Mouse (Mus musculus) thymus, postnatal 10 days (tissue): ENCODE results near the gene Rgs13.

Experiments used
- DNase-seq, 2 experiments: peaks; one replicate each; pipeline ENCODE4 v3.0.0; 2021; ENCODE audit warnings: low spot score in 2 of 2

The Rgs13 gene

GRCm38 (mm10) chr1:144177166-144177565, at the start of gene Rgs13:
Rgs13 (minus strand) TSS chr1:144177372.
- DNase-seq, result no peak

GRCm38 (mm10) chr1:144215230-144215629, 38.1 kb upstream of the Rgs13 start:
- no peak for DNase-seq

DNA sequence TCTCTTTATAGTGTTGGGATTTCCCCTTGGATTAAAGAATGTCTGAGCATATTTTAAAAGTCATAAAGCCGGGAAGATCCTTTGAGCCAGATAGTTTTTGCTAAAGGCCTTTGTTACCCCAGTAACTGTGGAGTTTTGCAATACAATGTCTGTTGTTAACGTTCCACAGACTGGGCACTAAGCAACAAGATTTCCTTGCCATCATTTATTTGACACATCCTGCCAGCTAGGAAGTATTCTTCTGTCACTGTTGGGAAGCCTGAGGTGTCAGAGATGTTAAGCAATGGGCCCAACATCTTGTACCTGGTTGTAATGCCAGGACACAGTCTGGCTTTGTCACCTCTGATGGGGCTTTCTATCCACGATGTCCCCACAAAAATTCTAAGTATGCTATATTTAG, 33.7 kb upstream of the Rgs13 start:
- no peak for DNase-seq

DNA sequence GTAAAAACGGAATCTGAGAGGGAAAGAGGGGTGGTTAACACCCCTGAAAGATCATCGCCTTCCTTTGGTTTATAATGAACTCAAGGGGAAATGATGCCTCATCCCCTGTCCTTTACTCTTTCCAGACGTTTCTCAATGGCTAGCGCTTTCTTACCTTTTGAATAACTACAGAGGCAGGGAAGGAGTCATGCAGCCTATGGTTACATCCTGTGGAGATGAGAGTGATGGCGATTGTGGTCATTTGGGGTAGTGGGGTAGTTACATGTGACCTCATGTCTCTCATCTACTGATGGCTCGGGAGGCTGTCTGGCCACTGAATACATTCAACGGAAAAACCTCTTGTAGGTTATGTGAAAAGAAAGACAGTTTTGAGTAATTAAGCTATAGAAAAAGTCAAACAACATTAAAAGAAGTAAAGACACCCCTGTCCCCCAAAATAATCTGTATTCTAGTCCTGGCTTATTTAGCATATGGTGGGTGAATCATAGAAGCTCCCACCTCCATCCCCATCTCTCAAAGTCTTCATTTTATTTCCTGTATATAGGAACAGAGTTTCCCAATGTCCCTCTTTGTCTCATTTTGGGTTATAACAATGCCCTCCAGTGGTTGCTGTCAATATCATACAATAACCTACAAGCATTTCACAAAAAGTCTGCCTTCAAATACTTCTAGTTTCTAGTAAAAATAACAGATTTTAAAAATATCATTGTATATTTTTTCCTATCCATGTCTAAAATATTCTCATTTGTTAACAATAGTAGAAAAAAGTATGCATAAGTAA, 29.3 kb upstream of the Rgs13 start:
- no peak for DNase-seq

DNA sequence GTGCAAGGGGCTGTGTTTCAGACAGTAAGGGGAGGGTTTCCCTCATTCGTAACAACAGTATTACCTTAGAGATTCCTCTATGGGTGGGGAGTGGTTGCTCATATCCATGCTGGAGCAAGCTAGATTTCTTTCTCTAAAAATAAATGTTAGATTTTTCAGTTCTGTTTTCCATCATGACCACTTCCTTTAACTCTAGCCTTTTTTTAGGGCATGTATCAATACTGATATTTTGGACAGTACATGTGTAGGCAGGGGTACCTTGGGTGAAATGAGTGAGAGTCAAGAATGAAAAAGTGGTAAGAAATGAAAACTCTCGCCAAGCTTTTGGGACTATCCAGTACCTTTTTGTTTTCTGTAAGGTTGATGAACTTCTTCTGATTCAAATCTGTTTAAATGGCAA, 27.6 kb upstream of the Rgs13 start:
- no peak for DNase-seq

DNA sequence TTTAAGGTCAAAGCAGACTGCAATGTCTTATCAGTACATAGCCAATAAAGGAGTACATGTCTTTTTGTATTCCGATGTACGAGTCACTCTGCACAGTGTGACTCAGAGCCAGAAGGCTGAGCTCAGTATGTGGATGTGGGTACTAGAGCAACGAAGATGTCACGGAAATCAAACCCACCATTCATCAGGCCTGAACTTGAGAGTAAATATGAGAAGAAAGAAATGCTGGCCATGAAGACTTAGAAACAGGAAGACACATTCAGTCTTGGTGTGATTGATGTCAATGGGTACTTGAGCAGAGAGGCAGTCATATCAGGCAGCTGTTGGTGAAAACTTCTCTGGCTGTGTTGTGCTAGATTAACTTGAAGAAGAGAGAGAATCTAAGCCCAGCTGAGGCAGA, 25.8 kb upstream of the Rgs13 start:
- DNase-seq, result no peak

- DNase-seq, result no peak
These were observed 23.3 kb upstream of the Rgs13 start for GRCm38 (mm10) chr1:144200496-144200895.

DNA sequence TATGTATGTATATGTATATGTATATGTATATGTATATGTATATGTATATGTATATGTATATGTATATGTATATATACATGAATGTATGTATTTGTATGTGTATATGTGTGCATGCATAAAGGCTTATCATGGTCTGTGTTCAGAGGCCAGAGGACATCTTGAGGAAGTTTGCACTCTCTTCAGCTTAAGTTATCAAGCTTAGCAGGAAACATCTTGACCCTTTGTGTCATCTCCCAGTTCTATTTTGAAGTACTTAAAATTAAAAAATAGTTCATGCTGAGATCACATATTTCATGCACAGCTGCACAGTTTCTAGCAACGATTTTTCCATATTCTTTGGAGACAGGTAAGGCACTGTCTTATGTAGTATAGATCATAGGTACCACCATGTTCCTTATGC, 22.4 kb upstream of the Rgs13 start:
- DNase-seq, result no peak

GRCm38 (mm10) chr1:144197684-144198083, 20.5 kb upstream of the Rgs13 start:
- DNase-seq, result peak in 1 of 2 experiments; percentile 52

DNA sequence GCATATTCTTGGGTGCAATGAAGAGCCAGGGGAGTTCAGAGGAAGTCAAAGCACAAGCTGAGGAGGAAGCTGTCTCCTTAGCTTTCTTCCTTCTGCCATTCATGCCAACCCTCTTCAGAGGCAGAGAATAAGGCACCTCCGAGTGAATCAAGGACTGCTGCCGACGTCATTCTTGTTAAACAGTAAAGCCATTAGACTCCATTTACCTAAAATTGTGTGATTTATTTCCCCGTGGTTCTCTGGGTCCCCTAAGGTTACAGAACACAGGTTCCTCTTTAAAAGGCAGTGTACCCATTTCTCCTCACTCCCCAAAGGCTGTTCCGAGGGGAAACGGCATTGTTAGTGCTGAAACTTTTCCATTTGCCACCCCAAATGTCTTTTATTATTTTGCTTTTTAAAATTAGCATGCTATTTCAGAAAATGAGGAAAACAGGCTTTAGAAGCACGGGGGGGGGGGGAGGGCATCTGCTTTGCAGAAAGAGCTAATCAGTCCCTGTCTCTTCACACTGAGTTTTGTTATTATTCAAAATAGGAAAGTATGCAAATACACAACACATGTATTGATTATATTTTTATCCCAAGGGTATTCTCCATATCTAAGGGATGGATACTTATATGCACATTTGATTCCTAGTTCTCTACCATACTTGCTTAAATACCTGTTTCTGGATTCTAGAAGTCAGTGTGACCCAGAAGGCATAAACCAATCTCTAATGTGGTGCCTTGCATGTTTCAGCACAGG, 9.7 kb upstream of the Rgs13 start:
- DNase-seq, result no peak

GRCm38 (mm10) chr1:144184955-144185715, 8.0 kb upstream of the Rgs13 start:
- DNase-seq, result no peak

- DNase-seq, result no peak
These were observed 6.5 kb upstream of the Rgs13 start for GRCm38 (mm10) chr1:144183622-144184021.

DNA sequence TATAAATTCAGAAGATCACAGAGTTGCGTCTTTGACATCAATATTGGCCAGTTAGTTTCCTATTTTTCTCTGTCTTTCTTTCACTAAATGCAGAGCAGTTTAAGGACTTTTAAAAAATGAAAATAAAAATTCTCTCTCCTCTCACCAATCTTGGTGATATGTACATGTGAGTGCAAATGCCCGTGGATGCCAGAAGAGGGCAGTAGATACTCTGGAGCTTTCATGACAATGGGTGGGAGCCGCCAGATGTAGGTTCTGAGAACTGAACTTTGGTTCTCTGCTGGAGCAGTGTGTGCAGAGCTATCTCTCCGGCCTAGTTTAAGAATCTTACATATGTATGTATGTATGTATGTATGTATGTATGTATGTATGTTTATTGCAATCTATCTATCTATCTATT, 2.4 kb upstream of the Rgs13 start:
- no peak for DNase-seq

DNA sequence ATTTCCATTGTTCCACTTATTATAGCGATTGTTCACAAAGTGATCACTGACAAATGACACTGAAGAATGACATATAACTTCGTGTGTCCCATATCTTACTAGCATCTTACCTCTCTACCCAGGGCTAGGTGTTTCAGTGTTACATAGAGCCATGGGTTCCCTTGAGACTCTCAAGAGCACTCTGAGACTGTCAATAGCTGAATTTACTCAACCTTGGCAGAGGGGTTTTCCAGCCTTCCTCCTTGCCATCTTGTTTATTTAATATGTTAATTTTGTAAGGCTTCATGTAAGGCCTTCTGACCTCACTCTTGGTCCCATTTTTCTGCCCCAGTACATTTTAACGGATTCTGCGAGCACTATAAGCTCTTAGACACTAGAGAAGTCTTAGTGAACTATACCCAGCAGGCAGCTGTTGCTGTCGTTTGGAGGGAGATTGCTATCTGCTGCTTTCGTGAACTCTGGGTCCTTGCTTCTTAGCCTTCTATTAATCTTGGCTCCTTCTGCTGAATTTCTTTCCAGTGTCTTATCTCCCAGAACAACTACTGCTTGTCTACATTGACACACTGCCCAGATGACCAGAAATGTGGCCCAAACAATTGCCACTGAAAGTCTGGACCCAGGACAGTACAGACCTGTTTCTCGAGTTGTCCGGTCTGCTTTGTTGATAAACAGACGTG, 1.2 kb upstream of the Rgs13 start:
- no peak for DNase-seq

GRCm38 (mm10) chr1:144177620-144178019, 448 bp upstream of the Rgs13 start:
- no peak for DNase-seq

DNA sequence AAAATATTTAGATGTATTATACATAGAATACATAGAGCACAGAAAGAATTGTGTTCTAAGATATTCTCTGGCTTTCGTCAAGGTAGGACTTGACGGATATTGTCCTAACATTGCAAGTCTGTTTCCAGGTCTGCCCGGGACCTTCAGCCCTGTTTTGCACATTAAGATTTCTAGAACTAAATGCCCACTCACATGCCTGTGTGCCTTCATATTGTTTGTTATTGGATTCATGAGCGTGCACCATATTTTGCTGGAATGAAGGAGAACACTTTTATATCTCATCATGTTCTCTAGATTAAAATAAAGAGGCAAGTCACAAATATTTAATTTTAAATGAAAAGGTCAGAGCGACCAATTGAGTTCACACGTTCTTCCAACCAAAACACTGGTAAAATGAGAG, 2.4 kb downstream of the Rgs13 start:
- DNase-seq, result no peak

DNA sequence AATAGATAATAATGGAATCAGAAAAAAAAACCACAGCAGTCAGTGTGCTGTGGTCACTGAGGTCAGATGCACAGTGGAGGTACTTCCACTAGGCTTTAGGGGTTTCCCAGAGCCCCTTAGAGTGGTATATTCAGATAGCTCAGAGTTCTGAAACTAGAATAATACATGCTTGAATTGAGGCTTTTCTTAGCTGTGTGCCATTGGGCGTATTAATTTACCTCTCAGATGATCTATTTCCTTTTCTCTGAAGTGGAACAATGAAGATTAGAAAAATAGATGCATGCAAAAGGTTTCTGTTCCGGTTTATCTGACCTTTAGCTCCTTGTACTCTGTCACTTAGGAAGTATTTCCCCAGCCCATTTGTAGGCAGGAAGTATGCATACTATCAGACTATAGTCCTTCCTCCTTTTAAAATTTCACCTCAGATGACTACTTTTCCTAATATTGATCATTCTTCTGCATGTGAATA, 3.6 kb downstream of the Rgs13 start:
- DNase-seq, result no peak

- DNase-seq, result no peak
These were observed 8.3 kb downstream of the Rgs13 start for GRCm38 (mm10) chr1:144168921-144169320.

DNA sequence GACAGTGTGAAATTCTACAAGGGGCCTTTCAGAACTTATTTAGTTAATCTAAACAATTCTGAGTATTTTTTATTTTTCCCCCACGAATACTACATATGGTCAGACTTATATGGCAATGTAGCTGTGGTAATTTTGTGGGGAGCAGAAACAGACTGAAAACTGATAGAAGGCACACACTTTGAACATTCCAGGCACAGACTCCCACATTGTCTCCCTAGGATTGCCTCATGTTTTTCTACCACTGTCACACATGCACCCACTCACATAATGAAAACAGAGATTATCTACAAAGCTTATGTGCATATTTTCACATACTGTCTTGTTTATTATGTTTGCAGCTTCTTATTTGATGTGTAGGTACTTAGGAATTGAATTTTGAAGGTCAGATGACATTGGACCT, 9.4 kb downstream of the Rgs13 start:
- DNase-seq, result no peak

DNA sequence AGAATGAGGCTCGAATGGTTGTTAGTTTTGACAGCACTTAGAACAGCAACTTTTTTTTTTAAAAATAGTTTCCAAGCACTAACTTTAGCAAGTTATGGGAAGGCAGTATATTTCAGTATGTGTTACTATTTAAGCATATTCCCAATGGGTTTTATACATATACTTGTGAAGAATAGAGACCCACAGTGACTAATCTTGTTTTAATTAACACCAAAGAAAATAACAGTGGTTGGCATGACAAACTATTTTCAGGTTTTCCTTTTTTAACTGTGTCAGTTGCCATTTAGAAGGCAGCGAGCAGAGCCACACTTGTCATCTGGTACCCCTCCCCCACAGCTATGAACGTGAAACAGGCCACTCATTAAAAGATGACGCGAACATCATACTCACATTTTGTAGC, 10.3 kb downstream of the Rgs13 start:
- no peak for DNase-seq

GRCm38 (mm10) chr1:144166275-144166674, 10.9 kb downstream of the Rgs13 start:
- no peak for DNase-seq

GRCm38 (mm10) chr1:144152526-144152925, 24.6 kb downstream of the Rgs13 start:
- DNase-seq, result no peak
